Mouse (Mus musculus) brain, embryonic 14.5 days (tissue): ENCODE measurements around the gene Dlx2. TPM values are rescaled to one million over a fixed set of nuclear protein-coding genes. Genes with fewer than 3 reads are reported as not detected.

Experiments
- DNase-seq: peaks from one replicate; pipeline ENCODE4 v3.0.0-alpha.2; 2011; ENCODE audit warnings: low read depth
- CTCF ChIP-seq: fragments of 200-500 bp; IDR thresholded peaks from 2 replicates; pipeline ENCODE4 v1.5.1; 2012; ENCODE audit warnings: inconsistent platforms, mild to moderate bottlenecking, moderate library complexity, borderline replicate concordance; ENCODE audit not compliant: insufficient read depth, insufficient read length; ENCODE audit errors: extremely low read depth
- POLR2A ChIP-seq: fragments of 200-500 bp; IDR thresholded peaks from 2 replicates; pipeline ENCODE4 v1.6.1; 2012; ENCODE audit warnings: mild to moderate bottlenecking, inconsistent platforms, borderline replicate concordance; ENCODE audit not compliant: poor library complexity, insufficient read depth, insufficient read length, severe bottlenecking; ENCODE audit errors: extremely low read depth
- polyA plus RNA-seq: library from polyadenylated mRNA; depleted of rRNA; stranded (reverse); fragments of >200 nt; gene quantifications from 2 replicates; pipeline ENCODE4 v1.2.3, GENCODE M21; 2012

The Dlx2 gene
- polyA plus RNA-seq, 1 experiment: 32.8 TPM

GRCm38 (mm10) chr2:71533094-71533493 lies 13.5 kb downstream of the Dlx2 start:
- no peak for TF ChIP-seq CTCF
- TF ChIP-seq POLR2A: no peak
- DNase-seq: peak; percentile 22

- DNase-seq: peak; percentile 45
- TF ChIP-seq POLR2A (no peak), CTCF (no peak)
Measured at GRCm38 (mm10) chr2:71531990-71532970, 14.3 kb downstream of the Dlx2 start.

GRCm38 (mm10) chr2:71531124-71531590 lies 15.4 kb downstream of the Dlx2 start:
- DNase-seq: no peak
- TF ChIP-seq POLR2A (no peak), CTCF (no peak)

GRCm38 (mm10) chr2:71530391-71531123 lies 16.0 kb downstream of the Dlx2 start:
- DNase-seq: peak; percentile 76
- no peak for TF ChIP-seq CTCF
- TF ChIP-seq POLR2A: no peak

GRCm38 (mm10) chr2:71529511-71530351 lies 16.8 kb downstream of the Dlx2 start:
- peak; percentile 96 for DNase-seq
- no peak for TF ChIP-seq CTCF
- TF ChIP-seq POLR2A: peak; percentile 71

DNA sequence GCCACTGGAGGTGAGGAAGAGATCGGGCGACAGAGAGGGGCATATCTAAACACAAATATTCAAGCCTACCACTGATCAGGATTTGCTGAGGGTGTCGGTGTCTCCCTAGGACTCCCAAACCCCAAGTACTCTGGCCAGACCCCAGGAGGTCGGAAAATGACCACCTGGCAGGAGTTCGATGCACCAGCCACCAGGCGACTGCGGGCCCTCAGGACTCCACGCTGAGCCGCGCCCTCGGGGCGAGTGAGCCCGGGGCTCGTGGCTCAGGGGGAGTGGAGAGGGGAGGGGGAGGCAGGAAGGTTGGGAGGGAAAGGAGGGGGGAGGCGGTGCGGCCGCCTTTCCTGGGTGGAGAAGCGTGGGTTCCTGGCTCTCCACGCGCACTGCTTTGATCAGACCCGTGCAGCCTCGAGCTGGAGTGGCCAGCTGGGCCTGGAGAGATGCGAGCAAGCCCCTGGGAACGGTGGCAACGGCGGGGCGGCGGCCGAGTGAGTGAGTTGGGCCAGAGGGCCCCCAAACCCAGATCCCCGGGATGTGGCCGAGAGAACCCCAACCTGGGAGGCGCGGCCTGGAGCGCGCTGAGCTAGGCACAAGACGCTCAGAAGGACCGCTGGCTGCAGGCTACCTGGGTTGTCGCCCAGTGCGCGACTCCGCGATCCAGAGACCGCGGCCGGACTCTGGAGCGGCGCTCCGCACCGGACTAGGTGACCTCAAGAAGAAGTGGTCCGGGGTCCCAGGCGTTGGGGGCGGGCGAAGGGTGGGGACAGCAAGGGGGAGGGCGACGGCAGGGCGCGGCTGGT lies 17.6 kb downstream of the Dlx2 start:
- peak; percentile 67 for DNase-seq
- TF ChIP-seq POLR2A (no peak), CTCF (no peak)

DNA sequence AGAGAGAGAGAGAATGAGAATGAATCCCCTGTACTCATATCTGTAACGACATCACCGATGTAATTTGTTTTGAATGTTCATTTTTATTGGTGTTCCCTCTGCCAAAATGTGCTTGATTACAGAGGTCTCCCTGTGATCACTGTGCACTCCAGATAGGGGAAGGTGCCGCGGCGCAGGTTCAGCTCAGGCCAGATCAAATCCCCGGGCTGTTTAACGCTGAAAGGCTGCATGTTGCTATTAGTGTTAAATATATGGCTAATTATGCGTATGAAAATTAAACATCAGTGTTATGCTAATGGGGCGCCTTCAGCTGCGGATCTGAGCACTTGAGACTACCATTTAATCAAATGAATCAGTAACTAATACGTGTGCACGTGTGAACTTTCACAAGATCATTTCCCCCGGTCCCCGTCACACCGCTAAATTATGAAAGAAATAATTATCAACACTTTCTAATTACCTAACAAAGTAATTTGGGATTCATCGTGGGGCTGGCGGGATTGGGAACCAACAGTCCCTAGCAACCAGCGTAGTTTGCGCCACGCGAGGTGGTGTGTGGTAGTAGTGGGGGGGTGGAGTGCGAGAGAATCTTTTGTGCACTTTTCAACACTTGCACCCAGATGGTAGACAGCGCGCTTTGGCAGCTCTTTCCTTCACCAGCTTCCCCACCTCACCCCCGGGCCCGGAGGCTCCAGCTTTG lies 18.4 kb downstream of the Dlx2 start, which contains the start of gene Dlx1:
Gene Dlx1 (plus strand): TSS at position 100 of the 700 bp plus-strand sequence.
- TF ChIP-seq CTCF (no peak), POLR2A (no peak)
- peak; percentile 90 for DNase-seq

DNA sequence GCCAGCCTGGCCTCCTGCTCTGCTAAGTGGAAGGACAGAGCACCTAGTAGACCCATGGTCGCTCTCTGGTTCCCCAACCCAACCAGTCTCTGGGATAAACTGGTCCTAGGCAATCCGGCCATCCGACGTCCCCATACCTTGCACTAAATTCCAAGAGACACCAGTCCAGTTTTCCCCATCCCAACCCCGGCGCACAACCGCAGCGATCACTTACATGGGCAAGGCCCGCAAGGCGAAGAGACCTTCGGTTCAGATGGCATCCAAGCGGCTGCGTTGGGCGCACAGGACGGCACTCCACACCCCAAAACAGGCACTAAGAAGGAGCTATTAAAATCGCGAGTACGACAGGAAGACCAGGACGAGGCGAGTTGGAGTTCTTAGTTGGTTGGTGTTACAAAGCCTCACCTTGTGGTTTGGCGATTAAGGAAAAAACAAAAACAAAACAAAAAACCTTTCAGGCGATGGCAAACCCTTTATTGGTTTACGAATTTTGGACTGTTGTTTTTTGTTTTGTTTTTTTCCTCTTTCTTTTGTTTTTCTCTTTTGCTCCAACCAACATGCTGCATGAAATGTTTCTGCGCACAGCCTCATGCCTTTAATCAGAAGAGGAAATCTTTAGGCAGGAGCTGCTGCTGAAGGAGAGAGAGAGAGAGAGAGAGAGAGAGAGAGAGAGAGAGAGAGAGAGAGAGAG lies 19.1 kb downstream of the Dlx2 start:
- DNase-seq: peak; percentile 48
- TF ChIP-seq POLR2A (no peak), CTCF (no peak)
